In genomic region chr16:50525504-50525903, GRCm38 (mm10) we compare ENCODE assay signal across 20 mouse cellular contexts.
DNase-seq lines count a peak whose midpoint lies in the region; ATAC-seq and TF ChIP-seq lines count a peak whose summit lies in the region.
"Had no signal": no experiment of that assay in that cellular context is flagged by ENCODE, and none has a peak within 500 bp of the region (broad histone marks: within the 10 kb centered on the region; RNA-seq: fewer than 3 reads in every experiment).

No protein-coding gene starts in this region.

- H3K9ac ChIP-seq in heart, embryonic 12.5 days: no peak overlapping the region
- H3K9ac ChIP-seq in CH12.LX (ENCODE audit: insufficient read depth, low read depth) (peak overlapping the region; percentile 86), ES-Bruce4 (ENCODE audit: low read depth, poor library complexity, severe bottlenecking) (peak overlapping the region; percentile 72)
- H3K9ac ChIP-seq: embryonic facial prominence, embryonic 12.5 days; forebrain, embryonic 15.5 days; hindbrain, embryonic 15.5 days had no signal

- TF ChIP-seq CTCF in CH12.LX (conservative IDR thresholded peaks at IDR 0.05 in 1 of 2, IDR thresholded peaks at IDR 0.05 in 1 of 2; ENCODE audit: low read depth in 2 of 2, low read length in 2 of 2) (peak in 1 of 2 experiments; percentile 4; a peak in 1 of 4 replicates), ES-Bruce4 (IDR thresholded peaks at IDR 0.05; ENCODE audit: low read depth, low read length) (no peak)

- in situ Hi-C loops in CH12.LX (cut with MboI; ENCODE audit: low pct_ligation_motif_present, low pct_unique_long_range_greater_than_20kb, low sequenced_read_pairs): no loop called here

- dilution Hi-C loops in CH12.LX (cut with MboI; ENCODE audit: extremely low pct_ligation_motif_present, extremely low pct_unique_long_range_greater_than_20kb, low sequenced_read_pairs): no loop called here

- H3K27ac ChIP-seq in heart, embryonic 12.5 days (ENCODE audit: poor library complexity, severe bottlenecking): 0 out of 2 replicates have a peak overlapping the region, but pooled peaks have one; percentile 26
- peak overlapping the region; percentile 37; the same call in 1 of the 2 replicates for H3K27ac ChIP-seq in CH12.LX (ENCODE audit: insufficient read depth, low read depth)
- H3K27ac ChIP-seq in ES-Bruce4 (ENCODE audit: insufficient read depth, low read length): no peak overlapping the region
- H3K27ac ChIP-seq: embryonic facial prominence, embryonic 12.5 days; forebrain, embryonic 15.5 days; heart, adult 2 months; hindbrain, embryonic 15.5 days had no signal

- no peaks in the 10 kb centered on the region for H3K27me3 ChIP-seq in heart, embryonic 12.5 days (replicated peaks)
- no peaks in the 10 kb centered on the region for H3K27me3 ChIP-seq in CH12.LX (replicated peaks)
- no peaks in the 10 kb centered on the region for H3K27me3 ChIP-seq in ES-Bruce4 (ENCODE audit: control insufficient read depth, insufficient read depth, low read length, poor library complexity, severe bottlenecking)
- H3K27me3 ChIP-seq: embryonic facial prominence, embryonic 12.5 days; forebrain, embryonic 15.5 days; hindbrain, embryonic 15.5 days; Patski had no signal

- no peak overlapping the region for H3K4me2 ChIP-seq in heart, embryonic 12.5 days
- peak overlapping the region; percentile 60 for H3K4me2 ChIP-seq in CH12.LX (ENCODE audit: insufficient read depth, low read depth, poor library complexity, severe bottlenecking)
- H3K4me2 ChIP-seq: embryonic facial prominence, embryonic 12.5 days; forebrain, embryonic 15.5 days; hindbrain, embryonic 15.5 days had no signal

- TF ChIP-seq EP300 in CH12.LX (IDR thresholded peaks at IDR 0.05; ENCODE audit: low read length) (no peak), ES-Bruce4 (IDR thresholded peaks at IDR 0.05; ENCODE audit: insufficient read depth, low read depth, low read length) (no peak)

- no peak for DNase-seq in heart, postnatal 4 days
- DNase-seq in CH12.LX (ENCODE audit: extremely low read depth): peak; percentile 55
- DNase-seq in MN1 (ENCODE audit: low spot score): peak; percentile 37
- no peak for DNase-seq in layer of hippocampus, adult 8-10 months (ENCODE audit: low spot score in 2 of 2)
- DNase-seq: adrenal gland, postnatal 14 days; cerebellum, adult 11-12 months; cerebellum, adult 9-10 months; cerebellum, postnatal 25 days; gastrocnemius, postnatal 36 days; heart, adult 2 months; kidney, adult 9 months had no signal

- no peak for ATAC-seq in heart, embryonic 12.5 days (ENCODE audit: insufficient number of reproducible peaks, low FRiP score)
- ATAC-seq: activated CD4-positive, CD25-positive, alpha-beta regulatory T cell, adult 4 months; forebrain, embryonic 15.5 days; inflammation-experienced regulatory T-cells, adult 6 months; intestine, postnatal 0 days; Patski had no signal

- H3K36me3 ChIP-seq in heart, embryonic 12.5 days: no peaks in the 10 kb centered on the region
- H3K36me3 ChIP-seq in CH12.LX (replicated peaks in 1 of 2; ENCODE audit: control insufficient read depth in 1 of 2, insufficient read depth in 1 of 2, low read length in 1 of 2) (no peaks in the 10 kb centered on the region), ES-Bruce4 (ENCODE audit: control insufficient read depth, insufficient read depth, low read length, poor library complexity, severe bottlenecking) (no peaks in the 10 kb centered on the region)
- H3K36me3 ChIP-seq: embryonic facial prominence, embryonic 12.5 days; forebrain, embryonic 15.5 days; hindbrain, embryonic 15.5 days had no signal

- peaks cover 16% of the 10 kb centered on the region for H3K79me2 ChIP-seq in CH12.LX (replicated peaks; ENCODE audit: control insufficient read depth, extremely low read depth, insufficient read depth, poor library complexity, severe bottlenecking)

- TF ChIP-seq RAD21 in CH12.LX (IDR thresholded peaks at IDR 0.05; ENCODE audit: low read depth, low read length): no peak

- no peak overlapping the region for H3K4me3 ChIP-seq in heart, embryonic 12.5 days
- H3K4me3 ChIP-seq in CH12.LX (replicated peaks in 1 of 3; ENCODE audit: low read depth in 2 of 3, low read length in 2 of 3, poor library complexity in 1 of 3): peak overlapping the region; percentile 55 to 70 (median 61)
- peak overlapping the region; percentile 74 for H3K4me3 ChIP-seq in ES-Bruce4 (ENCODE audit: low read depth, low read length)
- H3K4me3 ChIP-seq: embryonic facial prominence, embryonic 12.5 days; forebrain, embryonic 15.5 days; heart, adult 2 months; hindbrain, embryonic 15.5 days had no signal

- TF ChIP-seq POLR2A in CH12.LX (IDR thresholded peaks at IDR 0.05; ENCODE audit: low read depth, low read length) (no peak), ES-Bruce4 (IDR thresholded peaks at IDR 0.05; ENCODE audit: insufficient read depth, low read length) (no peak)

- WGBS in heart, embryonic 12.5 days: 87% methylated on average over 9 of the region's 9 CpGs

- H3K9me3 ChIP-seq in heart, embryonic 12.5 days (replicated peaks): no peaks in the 10 kb centered on the region
- H3K9me3 ChIP-seq in CH12.LX (replicated peaks; ENCODE audit: low read length) (no peaks in the 10 kb centered on the region), ES-Bruce4 (replicated peaks; ENCODE audit: control insufficient read depth, insufficient read depth, low read length, poor library complexity, severe bottlenecking) (no peaks in the 10 kb centered on the region)
- H3K9me3 ChIP-seq: embryonic facial prominence, embryonic 12.5 days; forebrain, embryonic 15.5 days; hindbrain, embryonic 15.5 days had no signal

- H3K4me1 ChIP-seq in heart, embryonic 12.5 days (replicated peaks): peaks cover 10% of the 10 kb centered on the region
- peaks cover 5 to 28% of the 10 kb centered on the region in 2 experiments; a peak in 3 of 4 replicates for H3K4me1 ChIP-seq in CH12.LX (ENCODE audit: control insufficient read depth in 1 of 2, insufficient read depth in 2 of 2)
- H3K4me1 ChIP-seq in ES-Bruce4 (ENCODE audit: control insufficient read depth, insufficient read depth, low read length): no peaks in the 10 kb centered on the region
- H3K4me1 ChIP-seq: embryonic facial prominence, embryonic 12.5 days; hindbrain, embryonic 15.5 days had no signal

TF ChIP-seq in CH12.LX, 34 proteins besides CTCF, POLR2A, EP300 and RAD21:
- TF ChIP-seq NRF1 (IDR thresholded peaks at IDR 0.05; ENCODE audit: low read depth, low read length): peak; percentile 69
- TF ChIP-seq ZNF384 (IDR thresholded peaks at IDR 0.05; ENCODE audit: low read depth, low read length): no peak
TF ChIP-seq in CH12.LX: peak in this region for 1.

Comparison
In these comparisons a context has a peak if more than half of its experiments do, and no peak if none do; other contexts are left out.
1. DNase-seq: peak in CH12.LX (single experiment) and MN1 (single experiment); none in heart, postnatal 4 days (single experiment) and layer of hippocampus, adult 8-10 months (0 of 2).